Mouse (Mus musculus): ENCODE measurements at regions not wholly inside any gene's neighbourhood (a gene's known extent, or its start where the extent isn't known, plus 50 kb on each side); places are given as distances from the start of the nearest gene placed in this dataset.

DNA sequence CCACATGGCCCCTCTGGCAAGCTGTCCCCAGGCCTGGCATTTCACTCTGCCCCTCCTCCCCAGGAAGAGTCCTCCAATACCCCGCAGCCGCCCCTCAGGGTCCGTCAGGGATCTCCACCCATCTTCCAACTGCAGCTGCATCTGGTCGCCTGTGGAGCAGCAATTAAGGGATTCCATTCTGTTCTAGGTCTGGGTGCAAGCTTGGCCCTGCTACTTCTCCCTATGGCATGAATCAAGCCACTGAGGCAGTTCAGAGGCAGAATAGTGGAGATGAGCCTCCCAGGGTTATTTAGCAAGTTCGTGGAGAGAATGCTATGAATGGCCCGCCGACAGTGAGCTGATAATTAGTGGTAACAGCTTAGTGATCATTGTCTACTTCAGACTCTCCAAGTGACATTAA is 275.7 kb upstream of the Irx3 start:
- WGBS = 48% methylated on average over 7 of the region's 7 CpGs
- DNase-seq (ENCODE audit: low read depth, low spot score) = no peak

DNA sequence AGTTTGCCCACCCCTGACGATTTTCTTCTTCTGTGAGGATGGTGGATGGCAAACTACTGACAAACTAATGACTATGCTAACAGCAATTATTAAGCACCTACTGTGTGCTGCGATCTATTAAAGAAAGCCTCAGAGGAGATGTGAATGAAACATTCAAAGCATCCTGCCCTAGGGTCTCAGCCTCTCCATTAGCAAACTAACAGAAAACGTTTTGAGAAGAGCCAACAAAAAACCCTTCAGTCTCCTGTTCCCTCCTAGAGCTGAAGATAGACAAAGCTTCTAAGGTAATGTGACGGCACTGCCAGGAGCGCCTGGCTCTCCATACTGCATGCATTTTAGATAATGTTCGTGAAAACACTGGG is 270.4 kb upstream of the Irx3 start:
- WGBS = 35% methylated on average over 6 of the region's 6 CpGs

DNA sequence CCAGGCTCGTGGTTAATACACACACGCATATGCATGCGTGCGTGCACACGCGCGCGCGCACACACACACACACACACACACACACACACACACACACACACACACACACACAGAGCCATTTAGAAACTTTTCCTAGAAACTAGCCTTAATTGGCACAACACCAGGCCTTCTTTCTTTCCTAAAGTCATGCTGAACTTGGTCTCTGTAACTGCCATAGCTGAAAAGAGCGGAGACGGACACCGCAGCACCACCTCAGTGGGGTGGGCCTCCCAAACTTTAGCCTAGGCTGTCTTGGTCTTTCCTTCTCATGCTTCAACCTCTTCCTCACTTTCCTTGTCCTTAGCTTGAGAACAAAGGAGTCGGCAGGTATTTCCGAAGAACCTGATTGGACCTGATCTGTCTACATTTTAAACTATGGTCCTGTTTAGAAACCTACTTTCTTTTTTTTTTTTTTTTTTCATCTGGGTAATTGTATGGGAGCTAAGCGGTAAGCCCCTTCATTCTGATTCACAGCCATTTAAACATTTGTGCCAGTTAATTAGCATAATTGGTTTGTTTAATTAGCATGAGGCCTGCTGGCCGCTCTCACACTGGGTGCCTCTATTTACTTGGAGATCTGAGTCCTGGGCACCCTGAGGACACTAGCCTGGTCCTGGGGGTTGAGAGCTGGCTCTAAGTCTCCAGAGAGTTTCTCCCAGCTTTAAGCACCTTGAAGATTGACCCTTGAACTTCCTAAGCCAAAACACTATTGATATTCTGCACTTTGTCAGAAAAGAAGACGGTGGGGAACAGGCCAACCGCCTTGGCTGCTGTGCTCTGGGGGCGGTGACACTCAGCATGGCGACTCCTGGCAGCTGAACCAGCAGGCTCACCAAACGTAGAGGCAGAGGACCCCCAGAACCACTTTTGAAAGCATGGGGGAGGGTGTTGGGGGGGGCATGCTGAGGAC is 269.7 kb upstream of the Irx3 start:
- WGBS = 62% methylated on average over 21 of the region's 21 CpGs
- DNase-seq (ENCODE audit: low read depth, low spot score) = no peak

More for the DNA sequence above, 270.4 kb upstream of the Irx3 start:
- DNase-seq (ENCODE audit: low read depth, low spot score) = no peak

DNA sequence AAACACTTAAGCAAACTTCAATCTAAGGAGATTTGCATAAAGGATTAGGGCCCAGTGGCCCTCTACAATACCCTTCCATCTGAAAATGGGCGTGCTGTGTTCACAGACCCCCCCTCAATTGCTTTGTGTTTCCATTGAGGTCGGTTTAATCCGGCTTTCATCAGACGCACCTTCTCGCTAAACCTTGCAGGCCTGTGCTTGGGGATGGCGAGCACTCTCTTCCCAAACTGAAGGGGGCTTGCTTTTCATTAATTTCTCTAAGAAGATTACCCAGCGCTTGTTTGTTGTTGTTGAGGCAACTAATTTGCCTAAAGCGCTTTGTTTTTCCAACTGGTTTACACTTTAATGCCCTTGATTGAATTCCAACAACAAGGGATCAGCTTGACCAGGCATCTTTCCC is 268.8 kb upstream of the Irx3 start:
- 47% methylated on average over 8 of the region's 8 CpGs for WGBS
- no peak for DNase-seq (ENCODE audit: low read depth, low spot score)

DNA sequence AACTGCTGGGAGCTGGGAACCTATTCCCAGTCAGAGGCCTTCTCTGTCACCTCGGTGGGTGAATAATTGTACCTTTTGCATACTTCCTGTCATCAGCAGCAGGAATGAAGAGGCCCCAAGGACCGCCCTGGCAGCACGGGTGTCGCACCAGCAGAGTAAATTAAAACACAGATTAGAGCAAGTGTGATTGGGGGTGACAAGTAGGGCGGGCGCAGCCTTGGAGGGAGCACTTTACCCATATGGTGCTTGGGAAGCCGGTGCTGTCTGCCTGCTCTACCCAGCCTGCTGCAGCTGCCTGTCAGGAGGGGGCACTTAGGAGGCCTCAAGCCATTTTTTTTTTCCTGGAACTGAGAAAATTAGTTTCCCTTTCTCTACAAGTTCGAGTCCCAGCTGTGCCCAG is 264.6 kb upstream of the Irx3 start:
- WGBS = 50% methylated on average over 8 of the region's 8 CpGs
- no peak for DNase-seq (ENCODE audit: low read depth, low spot score)

DNA sequence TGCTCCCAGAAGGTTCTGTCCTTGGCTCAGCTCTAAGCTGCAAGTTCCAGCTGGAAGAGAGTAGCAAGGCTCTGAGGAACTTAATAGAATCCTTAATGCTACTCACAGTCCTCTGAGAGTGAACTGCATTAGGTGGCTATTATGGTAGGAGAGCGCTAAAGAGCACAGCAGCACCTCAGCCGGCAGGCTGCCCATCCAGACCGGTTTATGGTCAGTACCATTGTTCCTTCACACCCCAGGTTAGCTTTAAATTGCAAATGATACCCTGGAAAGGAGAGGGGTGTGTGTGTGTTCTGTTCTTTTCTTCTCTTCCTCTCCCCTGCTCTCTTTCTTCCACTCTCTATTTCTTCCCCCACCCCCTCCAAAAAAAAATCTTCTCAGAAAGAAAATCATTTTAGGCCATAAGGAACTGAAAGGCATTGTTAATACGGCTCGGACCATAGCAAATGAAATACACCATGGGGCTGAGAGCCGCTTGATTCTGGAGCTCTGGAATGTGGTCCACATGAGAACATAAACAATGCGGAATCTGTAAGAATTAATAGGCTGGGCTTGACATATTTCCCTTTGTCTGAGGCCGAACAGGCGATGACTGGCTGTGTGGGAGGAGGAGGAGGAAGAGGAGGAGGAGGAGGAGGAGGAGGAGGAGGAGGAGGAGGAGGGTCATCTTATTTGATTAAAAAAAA is 263.8 kb upstream of the Irx3 start:
- WGBS = 21% methylated on average over 9 of the region's 9 CpGs
- DNase-seq (ENCODE audit: low read depth, low spot score) = no peak

DNA sequence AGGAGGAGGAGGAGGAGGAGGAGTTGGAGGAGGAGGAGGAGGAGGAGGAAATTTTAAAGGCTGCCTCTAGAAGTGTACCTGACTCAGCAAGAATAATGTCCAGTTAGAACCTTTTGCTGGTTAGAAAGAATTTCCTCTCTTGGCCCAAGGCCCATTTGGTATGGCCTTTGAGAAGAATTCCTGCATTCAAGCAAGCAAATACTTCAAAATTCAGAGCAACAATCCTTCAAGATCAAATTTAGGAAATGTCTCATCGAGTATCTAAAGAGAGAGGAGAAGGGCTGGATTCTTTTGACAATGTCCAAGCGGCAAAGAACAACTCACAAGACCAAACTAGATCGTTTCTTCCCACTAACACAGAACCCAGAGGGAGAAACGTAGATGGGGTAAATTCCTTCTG is 263.1 kb upstream of the Irx3 start:
- no peak for DNase-seq (ENCODE audit: low read depth, low spot score)
- WGBS = 26% methylated on average over 4 of the region's 4 CpGs

DNA sequence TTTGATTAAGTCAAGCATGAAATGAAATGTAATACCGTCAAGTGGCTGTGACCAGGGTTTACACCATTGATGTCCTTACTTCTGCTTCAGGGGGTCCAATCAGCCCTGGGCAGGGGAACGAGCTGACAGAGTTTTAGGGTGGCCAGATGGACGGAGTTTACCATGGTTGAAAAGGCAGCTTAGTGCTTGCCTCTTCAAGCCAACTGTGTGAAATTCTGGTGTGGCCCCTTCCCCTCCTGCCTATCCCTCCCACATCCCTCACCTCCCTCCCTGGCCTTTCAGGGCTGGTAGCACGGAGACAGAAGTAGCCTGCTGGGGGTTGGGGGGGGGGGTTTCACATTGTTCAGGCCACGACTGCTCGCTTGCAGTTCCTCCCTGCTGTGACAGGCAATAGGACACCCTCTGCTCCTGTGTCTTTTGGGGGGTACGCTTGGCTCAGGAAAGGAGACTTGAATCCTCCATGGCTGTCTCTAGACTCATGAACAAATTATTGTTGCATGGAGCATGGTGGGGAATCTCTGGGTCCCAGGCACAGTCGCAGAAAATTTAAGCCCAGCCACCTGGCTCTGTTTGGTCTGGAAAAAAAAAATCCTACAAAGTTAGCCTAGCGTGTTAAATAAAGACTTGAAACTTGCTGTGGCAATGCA is 262.4 kb upstream of the Irx3 start:
- no peak for DNase-seq (ENCODE audit: low read depth, low spot score)
- 33% methylated on average over 9 of the region's 9 CpGs for WGBS

DNA sequence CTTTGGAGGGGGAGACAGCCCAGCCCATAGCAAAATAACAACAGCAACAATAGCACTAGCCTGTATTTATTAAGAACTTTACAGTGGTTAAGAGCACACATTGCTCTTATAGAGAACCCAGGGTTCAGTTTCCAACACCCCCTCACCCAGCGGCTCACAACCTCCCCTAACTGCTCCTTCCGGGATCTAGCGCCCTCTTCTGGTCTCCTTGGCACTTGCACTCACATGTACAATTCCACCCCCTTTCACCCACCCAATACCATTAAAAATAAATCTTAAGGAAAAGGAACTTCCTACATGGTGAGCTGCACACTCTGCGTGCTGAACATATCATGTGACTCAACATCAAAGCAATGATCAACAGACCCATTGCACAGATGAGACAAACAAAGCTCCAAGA is 261.5 kb upstream of the Irx3 start:
- no peak for DNase-seq (ENCODE audit: low read depth, low spot score)
- WGBS = 72% methylated on average over 4 of the region's 4 CpGs

DNA sequence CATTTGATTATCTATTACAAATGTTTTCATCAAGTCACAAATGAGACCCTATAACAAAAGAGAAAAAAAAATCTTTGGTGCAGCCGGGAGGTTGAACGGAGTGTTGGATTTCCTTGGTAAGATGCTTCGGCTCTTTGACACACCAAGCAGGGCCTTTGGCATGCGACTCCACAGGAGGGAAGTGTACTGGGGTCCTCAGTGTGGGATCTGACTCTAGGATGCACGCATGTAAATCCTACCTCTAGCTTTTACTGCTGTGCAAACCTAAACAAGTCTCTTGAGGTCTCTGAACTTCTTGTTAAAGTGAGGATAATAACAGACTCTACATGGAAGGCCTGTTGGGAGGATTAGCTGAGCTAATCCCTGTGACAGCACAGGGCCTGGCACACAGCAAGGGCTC is 257.6 kb upstream of the Irx3 start:
- 85% methylated on average over 5 of the region's 5 CpGs for WGBS
- no peak for DNase-seq (ENCODE audit: low read depth, low spot score)

DNA sequence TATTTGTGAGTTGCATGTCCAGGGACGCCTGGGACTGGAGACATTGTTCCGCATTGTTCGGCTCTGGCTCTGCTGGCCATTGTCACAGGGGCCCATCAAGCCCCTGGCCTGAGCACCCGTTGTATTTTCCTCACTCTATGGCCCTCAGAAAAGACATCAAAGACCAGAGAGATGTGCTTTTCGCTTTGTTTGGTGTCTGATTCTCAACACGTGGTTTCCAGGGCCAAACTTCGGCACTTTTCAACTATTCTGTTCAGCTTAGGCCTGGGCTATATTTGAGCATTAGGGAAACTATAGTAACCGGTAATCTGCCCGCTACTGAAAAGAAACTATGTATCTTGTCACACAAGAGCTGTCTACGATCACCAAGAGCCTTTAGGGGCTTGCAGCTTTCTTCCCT is 257.1 kb upstream of the Irx3 start:
- WGBS = 63% methylated on average over 10 of the region's 10 CpGs
- no peak for DNase-seq (ENCODE audit: low read depth, low spot score)

DNA sequence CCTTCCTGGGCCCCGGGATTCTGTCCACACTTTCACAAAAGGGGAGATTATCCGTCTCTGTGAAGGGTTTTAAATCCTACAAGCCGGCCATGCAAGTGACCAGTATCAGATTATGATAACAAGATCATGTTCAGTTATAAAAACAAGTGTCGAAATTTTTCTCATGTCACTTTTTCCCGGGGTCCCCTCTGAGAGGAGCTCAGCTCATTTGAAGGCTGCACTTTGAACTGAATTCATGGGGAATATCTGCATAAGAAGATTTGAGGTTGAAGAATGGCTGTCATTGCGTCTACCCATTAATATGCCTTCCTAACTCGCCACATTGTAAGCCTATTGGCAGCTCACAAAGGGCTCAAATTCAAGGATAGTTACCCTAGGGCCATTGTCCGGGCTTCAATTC is 256.0 kb upstream of the Irx3 start:
- no peak for DNase-seq (ENCODE audit: low read depth, low spot score)
- WGBS = 79% methylated on average over 8 of the region's 8 CpGs

DNA sequence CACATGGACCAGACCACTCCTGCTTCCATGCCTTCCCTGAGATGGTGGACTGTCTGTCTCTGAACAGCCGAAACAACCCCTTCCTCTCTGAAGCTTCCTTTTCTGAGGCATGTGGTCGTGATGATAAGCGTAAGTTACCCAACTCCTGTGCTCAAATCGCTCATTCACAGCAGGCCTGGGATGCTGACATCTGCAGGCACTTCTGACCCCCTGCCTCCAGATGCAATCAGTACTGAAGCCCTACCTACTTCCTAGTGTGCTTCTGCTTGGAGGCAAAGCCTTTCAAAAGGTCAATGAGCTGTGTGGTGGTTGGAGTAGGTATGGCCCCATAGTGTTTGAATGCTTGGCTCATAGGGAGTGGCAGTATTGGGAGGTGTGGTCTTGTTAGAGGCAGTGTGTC is 253.7 kb upstream of the Irx3 start:
- WGBS = 74% methylated on average over 4 of the region's 4 CpGs
- DNase-seq (ENCODE audit: low read depth, low spot score) = no peak

DNA sequence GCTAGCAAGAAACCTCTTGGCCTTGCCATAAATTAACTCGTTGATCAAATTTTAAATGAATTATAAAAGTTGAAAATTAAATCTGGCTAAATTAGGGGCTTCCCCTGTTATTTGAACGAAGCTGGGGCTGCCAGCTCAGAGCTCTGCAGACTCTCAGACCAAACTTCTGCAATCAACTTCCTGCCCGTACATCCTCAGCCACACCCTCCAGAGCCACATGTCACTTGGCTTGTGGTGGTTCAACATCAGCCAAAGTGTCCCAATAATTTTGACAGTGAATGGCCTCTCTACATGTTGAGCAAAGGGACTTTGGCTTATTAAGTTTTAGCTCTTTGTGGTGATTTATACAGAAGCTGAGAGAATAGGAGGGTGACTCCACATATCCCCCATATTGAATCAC is 242.8 kb upstream of the Irx3 start:
- WGBS = 60% methylated on average over 3 of the region's 3 CpGs
- no peak for DNase-seq (ENCODE audit: low read depth, low spot score)

DNA sequence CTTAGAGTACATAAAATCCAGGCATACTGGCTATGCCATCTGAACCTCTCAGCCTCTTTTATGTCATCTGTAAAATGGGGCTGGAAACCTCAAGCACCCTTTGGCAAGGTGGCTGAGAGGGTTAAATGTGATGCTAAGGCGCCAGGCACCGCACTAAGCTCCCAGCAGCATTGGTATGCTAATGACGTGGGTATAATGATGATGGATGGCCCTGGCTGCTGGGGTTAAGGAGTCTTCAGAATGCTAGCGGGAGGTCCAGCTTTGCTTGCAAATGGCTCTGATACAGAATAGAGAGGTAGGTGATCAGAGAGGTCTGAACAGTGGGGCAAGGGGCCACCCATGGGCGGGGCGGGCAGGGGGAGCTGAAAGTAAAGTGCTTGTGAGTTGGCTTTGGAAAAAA is 241.1 kb upstream of the Irx3 start:
- 20% methylated on average over 6 of the region's 6 CpGs for WGBS
- DNase-seq (ENCODE audit: low read depth, low spot score) = no peak

DNA sequence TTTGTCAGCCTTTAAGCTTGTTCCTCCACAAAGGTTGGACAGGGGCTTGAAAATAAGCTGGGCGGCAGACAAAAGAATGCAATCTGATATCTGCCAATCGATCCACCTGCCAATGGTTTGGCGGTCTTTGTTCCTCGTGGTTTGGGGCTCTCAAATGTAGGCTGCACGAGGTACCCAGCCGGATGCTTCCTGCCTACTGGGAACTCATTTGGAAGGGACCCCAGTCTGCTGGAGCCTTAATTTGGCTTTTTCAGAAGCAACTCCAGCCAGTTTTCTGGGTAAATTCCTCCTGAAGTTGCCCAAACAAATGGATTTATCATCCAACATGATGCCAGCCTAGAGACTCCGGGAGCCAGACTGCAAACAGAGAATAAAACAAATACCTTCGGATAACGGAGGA is 228.1 kb upstream of the Irx3 start:
- no peak for DNase-seq (ENCODE audit: low read depth, low spot score)
- WGBS = 38% methylated on average over 9 of the region's 9 CpGs

DNA sequence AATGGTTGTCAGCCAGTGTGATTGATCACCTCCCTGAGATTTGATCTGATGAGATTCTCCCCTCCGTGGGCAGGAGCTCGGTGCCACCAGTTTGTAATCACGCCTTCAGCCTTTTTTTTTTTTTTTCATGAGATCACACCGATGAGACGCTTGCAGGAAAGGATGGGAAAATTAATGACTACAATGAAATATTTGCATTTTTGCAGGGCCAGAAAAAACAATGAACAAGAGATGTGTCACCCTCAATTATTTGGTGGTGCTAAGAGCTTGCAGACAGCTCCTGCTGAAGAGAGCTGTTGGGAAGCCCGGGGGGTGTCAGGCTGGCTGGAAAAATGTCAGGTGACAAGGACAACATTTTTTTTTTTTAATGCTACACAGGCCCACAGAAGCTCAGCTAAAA is 227.6 kb upstream of the Irx3 start:
- WGBS = 51% methylated on average over 6 of the region's 6 CpGs
- DNase-seq (ENCODE audit: low read depth, low spot score) = no peak

DNA sequence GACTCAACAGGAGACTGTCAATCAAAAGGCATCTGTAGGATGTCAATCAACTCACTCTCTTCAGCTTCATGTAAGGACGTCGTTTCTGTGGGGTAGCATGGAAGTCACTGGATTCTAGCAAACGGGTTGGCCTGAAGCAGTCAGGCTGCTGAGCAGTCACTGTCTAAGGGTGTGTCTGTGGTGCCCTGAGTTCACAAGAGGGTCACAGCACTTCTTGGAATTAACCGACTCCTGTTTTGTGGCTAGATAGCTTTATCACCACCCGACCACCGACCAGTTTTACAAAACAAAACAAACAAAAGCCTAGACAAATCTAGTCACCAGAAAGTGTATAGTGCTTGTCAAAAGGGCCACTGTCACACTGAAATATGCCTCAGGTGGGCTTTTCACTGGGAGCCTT is 226.4 kb upstream of the Irx3 start:
- DNase-seq (ENCODE audit: low read depth, low spot score) = no peak
- 16% methylated on average over 6 of the region's 6 CpGs for WGBS

DNA sequence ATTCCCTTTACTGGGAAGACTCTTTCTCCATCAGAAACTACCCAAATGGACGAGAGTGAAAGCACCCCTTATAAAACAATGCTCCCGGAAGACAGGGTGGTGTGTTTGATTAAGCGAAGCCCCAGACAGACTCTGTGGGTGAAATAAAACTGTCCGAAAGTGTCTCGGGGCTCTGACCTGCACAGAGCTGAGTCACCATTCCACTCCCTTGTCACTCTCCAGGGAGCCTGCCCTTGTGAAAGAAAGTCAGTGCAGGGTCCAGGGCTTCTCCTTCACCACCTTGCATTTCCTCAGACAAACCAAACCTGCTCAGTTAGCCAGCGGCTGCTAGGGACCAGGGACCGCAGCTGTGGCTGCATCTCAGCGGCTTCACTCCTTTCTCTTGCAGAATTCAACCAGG is 222.3 kb upstream of the Irx3 start:
- DNase-seq (ENCODE audit: low read depth, low spot score) = no peak
- WGBS = 4% methylated on average over 8 of the region's 8 CpGs

DNA sequence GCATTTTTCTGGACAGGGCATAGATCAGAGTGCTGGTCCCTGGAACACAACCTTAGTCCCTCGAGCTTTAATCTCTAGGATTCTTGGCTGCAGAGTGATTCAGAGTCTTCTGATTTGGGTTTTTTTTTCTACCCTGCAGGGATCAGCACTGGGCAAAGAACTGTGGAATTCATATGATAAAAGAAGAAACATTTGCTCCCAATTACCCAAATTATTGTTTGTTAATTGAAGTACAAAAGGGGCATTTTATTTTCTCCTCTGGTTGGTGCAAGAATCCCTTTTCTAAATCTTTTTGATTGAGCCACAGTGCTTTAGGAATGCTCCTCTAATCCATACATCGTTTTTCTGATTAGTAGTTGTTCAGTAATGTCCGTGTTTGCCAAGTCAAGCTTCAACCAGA is 219.7 kb upstream of the Irx3 start:
- 65% methylated on average over 3 of the region's 3 CpGs for WGBS
- no peak for DNase-seq (ENCODE audit: low read depth, low spot score)

DNA sequence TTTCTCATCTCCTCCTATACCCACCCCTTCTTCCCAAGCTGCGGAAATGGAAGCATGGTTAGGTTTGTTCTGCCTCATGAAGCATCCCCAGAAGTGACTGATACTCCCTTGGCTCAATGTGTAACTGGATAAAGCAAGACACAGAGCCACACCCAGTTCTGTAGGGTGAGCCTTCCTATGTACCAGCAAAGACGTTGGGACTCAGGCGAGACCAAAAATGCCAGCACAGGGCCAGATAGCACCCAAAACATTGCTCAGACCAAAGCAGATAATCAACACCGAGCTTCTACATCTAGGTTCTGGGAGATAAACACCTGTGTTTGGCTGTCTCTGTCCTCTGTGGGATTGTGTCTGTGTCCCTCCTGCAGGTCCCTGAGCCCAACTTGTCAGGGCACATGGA is 212.8 kb upstream of the Irx3 start:
- 75% methylated on average over 4 of the region's 4 CpGs for WGBS
- DNase-seq (ENCODE audit: low read depth, low spot score) = no peak
